Mouse (Mus musculus) WW6 (cell line): ENCODE measurements around the gene Wscd1.

Experiments used
- DNase-seq: peaks from one replicate; pipeline ENCODE4 v3.0.0-alpha.2; 2013; ENCODE audit warnings: low read depth, low spot score

Gene Wscd1

DNA sequence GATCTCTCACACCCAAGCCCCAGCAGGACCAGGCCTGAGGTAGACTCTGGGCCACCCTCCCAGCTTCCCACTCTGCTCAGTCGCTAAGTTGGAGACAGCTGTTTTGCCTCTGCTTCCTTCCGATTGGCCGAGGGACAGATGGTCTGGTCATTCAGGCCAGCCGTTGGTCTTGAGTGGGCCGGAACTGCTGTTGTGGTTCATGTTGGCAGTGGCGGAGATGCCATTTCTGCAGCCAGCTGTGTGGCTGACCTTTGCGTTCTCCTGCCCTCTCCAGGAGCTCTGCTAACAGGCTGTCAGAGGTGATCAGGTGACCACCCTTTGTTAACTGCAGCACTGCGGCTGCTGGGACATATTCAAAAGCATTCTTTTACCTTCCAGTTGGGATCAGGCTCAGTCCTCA, 20.0 kb downstream of the Wscd1 start:
- no peak for DNase-seq

DNA sequence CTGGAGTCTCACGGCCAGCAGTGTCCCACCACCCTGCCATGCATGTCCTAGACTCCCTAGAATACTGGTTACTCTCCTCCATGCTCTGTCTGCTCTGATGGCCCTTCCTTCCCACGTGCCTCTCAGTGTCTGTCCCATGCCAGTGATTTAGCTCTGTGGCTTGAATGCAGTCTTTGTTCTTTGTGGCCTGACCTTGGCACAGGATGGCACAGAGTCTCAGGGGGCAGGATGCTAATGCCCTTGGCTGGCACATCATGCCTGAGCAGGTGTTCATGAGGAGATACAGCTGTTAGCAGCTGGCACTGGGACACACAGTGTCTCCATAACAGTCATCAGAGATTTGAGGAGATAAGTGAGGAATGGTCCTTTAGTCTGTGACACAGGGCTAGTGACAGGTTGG, 20.8 kb downstream of the Wscd1 start:
- no peak for DNase-seq

DNA sequence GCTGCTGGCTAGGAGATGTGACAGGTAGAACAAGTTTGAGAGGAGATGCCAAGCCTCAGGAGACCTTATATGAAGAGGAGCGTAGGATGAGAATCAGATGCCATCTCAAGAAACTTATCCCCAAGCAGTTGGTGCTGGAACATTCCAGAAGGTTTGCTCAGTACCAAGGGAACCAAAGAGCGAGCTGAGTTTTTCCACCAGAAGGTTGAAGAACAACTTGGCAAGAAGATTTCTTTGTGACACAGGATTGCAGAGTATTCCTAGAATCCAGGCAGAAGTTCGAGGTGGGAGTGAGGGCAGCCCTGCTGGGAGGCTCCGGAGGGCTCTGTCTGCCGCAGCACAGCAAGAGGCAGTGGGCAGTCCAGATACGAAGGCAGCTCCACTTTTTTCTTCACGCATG, 21.4 kb downstream of the Wscd1 start:
- no peak for DNase-seq

DNA sequence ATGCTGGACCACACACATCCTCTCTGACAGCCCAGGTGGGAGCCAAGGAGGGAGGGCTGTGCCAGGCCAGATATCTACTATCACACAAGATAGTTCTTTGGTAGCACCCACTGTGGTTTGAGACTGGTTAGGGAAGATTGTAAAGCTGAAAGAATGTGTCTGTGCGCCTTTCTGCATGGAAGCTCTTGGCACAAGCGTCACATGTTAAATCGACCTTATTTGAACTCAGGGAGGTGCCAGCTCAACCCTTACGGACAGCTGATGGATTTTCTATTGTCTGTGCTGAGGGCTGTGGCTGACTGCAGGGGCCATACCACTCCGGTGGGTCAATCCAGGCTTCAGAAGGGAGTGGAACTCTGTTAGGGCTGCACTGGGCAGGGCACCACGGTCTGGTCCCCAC, 22.3 kb downstream of the Wscd1 start:
- no peak for DNase-seq

DNA sequence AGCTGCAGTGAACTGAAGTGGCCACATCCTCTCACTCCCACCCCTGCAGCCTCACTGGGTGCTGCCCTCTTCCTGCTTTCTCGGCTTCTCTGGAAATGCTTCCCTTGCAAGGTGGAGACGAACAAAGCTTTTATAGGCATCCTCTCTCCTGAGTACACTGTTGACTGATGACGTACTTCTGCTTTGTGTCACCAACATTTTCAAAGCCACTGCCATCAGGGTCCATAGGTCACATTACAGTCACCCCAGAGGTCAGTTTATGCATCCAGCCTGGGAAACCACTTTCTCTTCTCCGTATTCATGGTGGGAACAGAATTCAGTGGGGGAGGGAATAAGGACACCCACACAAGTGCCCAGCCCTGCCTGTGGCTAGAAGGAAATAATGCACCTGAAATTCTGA, 23.1 kb downstream of the Wscd1 start:
- DNase-seq: no peak

DNA sequence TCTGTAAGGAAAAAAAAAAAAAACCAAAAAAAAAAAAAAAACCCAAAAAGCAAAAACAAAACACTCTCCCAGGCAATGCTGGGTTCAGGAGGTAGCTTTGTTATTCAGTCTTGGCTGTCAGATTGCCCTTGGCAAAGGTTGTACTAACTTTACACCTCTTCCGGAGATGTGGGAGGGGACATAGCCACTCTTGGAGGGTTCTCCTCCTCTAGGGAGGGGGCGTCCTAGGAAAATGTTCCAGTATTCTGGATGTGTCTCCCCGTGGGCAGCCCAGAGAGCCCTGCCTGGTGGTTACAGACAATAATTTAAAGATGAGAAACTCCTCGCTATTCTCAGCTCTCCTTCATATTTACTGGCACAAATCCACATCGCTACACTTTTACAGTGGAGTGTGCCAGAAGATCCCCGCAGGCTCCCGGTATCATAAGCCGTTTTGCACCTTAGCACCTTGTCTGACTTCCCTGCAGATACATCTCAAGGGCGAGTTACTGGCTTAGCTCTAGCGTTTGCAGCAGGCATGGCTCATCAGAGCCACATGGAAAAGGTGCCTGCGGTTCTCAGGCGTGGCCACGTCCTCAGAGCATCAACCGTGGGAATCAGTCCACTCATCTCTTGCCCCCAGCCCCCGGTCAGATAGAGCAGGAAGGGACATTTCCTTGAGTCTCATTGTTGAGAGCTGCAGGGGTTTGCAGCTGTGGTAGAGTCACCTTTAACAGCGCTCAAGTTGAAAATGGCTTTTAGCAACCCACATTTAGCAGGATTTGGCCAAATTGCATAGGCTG, 24.5 kb downstream of the Wscd1 start:
- DNase-seq: no peak

DNA sequence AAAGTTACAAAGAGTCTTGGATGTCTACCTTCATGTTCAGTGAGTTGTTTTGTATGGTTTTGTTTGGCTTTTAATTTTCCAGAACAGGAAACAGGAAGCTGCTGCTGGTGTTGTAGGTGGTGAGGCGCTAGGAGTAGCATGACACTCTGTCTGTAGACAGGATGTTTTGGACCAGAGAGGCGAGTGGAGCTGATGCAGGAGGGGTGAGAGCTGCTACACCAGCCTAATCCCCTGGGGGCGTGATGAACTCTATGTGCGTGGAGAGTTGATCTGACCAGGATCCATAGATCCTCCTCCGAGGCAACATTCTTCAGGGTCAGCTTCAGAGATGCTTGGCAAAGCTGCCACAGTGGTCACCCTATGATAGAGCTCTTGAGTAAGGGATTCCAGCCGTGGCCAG, 25.3 kb downstream of the Wscd1 start:
- DNase-seq: no peak

DNA sequence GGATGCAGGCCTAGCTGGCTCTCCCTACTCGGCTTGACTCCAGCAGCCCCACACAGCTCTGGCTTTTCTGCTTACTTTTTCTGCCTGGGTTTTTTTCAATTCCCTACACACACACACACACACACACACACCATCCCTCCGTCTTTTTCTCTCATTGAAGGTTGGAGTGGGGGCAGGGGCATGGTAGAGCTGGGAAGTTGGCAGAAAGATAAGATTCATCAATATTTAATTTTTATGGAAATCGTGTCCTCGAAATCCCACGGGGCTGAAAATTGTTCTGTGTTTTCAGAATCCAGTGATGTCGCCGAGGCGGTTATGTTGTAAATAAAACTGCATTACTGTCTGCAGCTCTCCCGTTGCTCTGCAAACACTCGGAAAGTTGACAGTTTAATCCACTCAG, 29.9 kb downstream of the Wscd1 start:
- no peak for DNase-seq

DNA sequence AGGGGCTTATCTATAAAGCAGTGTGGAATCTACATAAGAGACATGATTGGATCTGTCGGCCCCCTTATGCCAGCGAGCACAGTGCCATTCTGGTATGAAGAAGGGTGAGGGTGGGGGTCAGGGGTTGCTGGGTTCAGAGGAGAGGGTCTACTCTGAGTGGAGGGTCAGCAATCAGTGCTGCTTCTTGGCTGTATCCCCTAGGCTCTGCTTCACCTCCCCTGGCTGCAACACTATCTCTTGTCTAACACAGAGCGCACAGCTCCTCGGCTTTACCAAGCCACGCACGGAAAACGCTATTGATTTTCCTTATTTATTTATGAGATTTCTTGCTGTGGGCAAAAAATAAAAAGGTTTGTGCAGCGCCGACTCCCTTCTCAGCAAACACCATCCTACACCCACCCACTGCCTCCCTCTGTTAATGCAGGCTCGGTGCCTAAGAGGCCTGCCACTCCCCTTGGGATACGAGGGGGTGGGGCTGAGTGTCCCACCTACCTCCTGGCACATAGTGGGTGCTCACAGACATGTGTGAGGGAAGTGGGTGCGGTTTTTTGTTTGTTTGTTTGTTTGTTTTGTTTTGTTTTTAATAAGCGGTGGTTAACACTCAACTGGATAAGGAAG, 32.1 kb downstream of the Wscd1 start:
- no peak for DNase-seq

DNA sequence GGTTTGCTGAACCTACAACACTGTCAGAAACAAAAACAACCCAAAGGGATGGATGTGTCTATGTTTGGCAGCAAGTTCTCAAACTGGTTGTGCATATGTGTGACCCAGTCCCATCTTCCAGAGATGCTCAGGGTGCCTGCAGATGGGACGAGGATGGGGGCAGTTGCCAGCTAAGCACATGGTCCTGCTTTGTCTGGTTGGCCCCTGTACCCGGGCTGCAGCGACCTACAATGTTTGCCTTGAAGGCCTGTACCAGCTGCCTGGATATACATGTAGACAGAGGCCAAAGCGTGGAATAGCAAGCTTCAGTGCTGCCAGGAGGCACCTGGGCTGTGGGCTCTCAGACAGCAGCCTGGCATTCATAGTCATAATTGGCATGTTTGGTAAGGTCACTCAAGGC, 35.8 kb downstream of the Wscd1 start:
- DNase-seq: no peak

DNA sequence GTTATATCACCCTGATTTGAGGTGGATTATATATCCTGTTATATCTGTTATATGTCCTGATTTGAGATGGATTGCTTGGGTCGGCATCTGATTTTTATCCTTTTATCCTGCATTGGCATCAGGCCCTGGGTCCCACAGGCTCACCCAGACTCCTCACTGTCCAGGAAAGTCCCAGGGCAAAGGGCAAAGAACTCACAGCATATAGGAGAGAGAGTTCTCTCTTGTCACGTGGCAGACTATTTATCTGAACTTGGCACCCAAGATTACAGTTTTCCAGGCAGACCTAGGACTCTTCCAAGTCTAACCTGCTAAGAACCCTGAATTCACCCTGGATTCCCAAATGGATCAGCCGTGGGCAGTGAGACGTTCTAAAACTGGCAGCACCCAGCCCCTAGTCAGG, 38.5 kb downstream of the Wscd1 start:
- DNase-seq: no peak

DNA sequence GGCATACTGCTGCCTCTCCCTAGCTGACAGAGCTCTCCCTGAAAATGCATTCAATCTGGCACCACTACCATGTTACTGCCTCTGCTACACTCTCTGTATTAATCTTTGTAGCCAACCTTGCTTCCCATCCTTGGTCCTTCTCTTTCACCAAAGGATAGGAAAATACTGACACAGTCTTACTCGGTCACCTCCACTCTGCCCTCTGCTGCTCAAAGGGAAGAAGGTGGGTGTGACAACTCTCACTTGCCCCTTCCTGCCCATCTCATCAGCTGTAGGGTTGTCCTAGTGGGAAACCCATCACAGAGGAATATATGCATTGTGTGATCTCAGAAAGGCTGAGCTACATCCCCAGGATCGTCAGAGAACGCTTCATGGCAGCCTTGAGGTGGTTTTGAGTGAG, 40.5 kb downstream of the Wscd1 start:
- no peak for DNase-seq

DNA sequence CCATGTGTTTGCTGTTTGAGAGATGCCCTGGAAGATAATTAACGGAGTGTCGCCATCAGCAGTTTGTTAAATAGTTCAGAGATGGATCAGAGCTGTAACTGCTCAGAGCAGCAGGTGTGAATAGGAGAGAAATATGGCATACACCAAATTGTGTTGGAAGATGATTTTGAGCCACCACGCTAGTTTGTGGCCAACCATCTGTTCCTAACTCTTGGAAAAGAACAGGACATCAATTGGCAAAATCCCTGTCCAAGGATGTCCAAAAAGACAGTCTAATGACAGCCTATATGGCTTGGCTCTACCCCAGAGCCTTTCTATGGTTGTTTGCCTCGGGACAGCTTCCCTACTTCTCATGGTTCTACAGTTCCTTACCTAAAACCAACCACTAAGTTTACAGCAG, 49.5 kb downstream of the Wscd1 start:
- DNase-seq: no peak

DNA sequence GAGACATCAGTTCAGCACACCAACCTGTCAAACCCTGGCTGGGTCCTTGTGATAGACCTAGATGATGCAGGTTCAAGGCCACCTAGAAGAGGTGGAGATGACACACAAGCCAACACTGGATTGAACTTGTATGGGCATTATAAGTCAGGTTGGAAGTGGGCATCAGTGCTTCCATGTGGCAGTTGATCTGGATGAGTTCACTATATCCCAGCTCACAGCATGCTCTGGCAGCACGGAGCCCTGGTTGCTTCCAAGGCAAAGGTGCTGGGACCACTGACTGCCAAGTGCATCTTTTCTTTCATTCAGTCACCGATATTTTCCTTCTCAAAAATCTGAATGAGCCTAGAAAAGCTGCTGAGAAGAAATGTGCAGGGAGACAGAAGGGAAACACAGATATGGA, 58.8 kb downstream of the Wscd1 start:
- DNase-seq: no peak

DNA sequence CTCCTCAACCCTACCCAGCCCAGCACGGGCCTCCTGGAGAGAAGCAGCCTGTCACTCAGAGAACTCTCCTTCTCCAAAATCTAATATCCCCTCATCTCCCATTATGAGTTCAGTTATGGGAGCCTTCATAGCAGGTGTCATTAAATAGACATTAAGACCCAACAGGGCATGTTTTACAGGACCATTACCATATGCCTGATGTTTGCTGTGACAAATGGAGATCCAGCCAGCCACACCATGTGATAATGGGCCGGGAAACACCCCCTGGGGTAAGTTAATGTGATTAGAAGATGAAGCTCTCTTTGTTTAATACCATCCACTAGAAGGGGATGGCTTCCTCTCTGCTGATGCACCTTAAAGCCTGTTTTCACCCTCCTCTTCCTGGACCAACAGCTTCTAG, 62.1 kb downstream of the Wscd1 start:
- no peak for DNase-seq

DNA sequence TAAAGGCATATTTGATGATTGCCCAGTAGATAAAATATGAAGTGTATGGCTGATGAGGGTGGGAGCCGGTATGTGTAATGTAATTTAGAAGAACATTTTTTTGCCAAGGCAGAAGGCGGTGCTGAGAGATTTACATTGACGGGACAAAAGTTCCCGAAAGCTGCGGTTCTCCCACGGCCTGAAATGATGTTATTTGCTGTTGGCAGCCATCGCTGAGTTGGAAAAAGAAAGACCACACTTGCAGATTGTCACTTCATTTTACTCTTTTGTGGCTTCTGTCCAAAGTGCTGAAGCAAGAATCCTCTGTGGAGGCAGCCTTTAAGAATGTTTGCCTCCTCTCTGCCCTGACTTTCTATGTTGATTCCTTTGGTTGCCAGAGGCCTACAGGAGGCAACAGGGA, 63.2 kb downstream of the Wscd1 start:
- DNase-seq: no peak

DNA sequence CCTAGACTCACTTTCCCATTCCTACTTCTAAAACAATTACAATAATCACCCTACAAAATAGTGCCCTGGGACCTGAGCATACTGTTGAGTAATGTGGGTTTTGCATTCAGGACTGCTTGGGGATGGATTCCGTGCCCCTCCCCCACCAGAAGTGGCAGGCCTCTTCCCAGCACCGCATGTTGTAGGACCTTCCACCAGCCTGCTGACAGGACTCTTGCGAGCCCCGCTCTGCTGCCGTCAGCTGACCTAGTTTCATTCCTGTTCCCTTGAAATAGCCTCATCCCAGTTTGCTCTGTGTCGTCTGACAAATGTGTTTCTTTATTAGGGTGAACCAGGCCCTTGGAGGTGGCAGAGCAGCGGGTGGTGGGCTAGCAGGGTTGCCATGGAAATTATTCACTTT, 64.8 kb downstream of the Wscd1 start:
- DNase-seq: no peak

DNA sequence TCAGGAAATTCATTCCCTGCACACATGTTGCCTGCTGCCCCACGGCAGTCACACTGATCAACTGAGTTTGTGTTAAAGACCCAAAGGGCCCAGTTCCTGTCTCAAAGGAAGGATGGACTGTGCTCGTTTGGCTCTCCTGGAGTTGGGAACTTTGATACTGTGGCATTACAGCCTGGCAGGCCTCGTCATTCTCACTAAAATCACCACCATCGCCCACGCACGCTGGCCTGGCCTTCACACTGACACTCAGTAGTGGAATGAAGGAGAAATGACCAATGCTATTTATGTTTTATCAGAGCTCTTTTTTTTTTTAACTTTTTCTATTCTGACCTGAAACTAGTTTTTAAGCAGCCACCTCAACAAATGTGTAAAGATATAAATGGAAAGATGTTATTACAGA, 65.6 kb downstream of the Wscd1 start:
- DNase-seq: no peak

DNA sequence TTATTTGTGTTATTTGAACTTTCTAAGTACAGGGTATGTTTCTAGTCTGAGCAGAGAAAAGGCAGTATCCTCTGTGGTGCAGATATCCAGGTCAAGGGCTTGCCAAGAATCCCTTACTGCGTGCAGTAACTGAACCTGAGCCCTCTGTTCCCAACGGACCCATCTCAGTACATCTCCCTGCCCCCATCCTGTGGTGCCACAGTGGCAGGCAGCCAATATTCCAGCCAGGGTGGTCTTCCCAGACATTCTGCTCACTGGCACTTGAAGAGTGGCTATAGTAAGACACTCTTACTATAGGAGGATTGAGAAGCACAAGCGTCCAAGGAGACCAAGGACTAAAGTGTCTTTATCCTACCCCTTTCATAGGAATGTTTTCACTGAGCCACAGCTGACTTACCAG, 67.2 kb downstream of the Wscd1 start:
- no peak for DNase-seq

DNA sequence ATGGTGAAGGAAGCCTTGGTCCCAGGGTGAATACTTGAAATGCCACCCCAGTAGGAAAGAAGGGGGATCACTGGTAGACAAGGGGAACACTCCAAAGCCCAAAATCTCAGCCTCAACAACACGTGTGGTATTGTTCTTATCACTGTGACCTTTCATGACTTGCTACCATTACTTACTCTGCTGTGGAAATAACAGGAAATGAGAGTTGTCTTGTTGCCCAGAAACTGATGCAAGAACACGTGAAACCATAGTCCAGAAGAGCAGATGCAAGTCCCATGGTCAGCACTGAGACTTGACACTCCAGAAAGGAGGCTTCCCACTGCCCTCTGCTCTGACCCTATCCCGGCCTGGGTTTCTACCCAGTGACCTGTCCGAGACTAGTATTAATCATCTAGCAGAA, 67.6 kb downstream of the Wscd1 start:
- DNase-seq: no peak

DNA sequence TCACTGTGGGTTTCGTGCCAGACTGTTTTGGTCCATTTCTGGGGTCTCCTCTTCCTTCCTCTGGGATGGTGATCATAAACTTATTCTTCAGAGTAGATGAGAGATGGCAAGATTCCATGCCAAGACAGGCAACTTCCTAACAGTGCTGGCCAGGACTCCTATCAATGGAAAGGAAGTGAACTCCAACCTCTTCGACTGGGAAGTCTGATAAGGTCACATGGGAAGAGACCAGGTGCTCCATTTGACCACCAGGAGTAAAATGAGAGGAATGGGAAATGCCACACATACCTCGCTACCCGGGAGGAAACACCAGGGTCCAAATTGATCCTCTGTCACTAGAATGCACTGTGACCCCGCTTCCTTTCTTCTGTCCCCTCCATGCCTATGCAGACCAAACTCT, 68.4 kb downstream of the Wscd1 start:
- DNase-seq: no peak

DNA sequence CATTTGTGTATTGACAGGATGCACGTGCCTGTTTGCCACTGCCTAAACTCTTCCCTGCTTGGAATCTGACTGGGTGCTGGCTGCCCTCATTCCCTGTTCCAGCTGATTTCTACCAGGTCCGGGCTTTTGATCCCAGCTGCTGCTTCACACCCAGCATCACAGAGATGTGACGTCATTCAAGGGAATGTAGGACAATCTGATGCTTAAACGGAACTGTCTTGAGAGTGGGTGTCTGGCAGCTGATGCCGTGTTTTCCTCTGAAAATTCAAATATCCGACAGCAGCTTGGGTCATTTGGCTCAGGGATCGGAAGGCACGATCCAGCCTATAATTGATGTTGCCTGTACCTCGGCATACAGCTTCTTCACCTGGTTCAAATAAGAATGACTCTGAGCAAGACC, 70.2 kb downstream of the Wscd1 start:
- DNase-seq: no peak

DNA sequence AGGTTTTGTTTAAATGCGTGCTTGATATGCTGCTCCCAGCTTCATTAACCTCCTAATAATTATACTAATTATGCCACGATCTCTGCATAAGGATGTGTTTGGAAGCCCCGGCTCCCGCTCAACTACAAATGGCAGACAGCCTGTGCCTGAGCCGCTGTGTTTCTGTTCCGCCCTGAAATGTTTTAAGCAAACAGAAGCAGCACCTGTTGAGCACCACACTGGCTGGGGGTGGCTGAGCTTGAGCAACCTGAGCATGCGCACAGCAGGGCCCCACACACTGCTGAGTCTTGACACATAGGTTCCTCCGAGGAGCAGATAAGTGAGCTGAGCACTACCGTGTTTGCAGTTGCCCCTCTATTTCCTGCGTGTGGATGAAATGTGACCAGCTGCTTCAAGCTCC, 71.1 kb downstream of the Wscd1 start:
- DNase-seq: peak; percentile 5

DNA sequence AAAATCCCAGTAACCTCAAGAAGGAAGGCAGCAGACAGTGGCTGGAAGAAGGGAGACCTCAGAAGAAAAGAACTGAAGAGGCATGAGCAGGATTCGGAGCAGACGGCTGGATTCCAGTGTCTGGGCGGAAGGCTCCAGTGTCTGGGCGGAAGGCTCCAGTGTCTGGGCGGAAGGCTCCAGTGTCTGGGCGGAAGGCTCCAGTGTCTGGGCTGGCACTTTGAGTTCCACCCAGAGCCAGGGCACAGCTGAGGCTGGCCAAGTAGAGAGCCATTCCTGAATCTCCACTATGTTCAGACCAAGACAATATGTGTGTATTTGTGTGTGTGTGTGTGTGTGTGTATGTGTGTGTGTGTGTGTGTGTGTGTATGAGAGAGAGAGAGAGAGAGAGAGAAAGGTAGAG, 71.8 kb downstream of the Wscd1 start:
- peak; percentile 28 for DNase-seq
